Mouse (Mus musculus) lung, adult 2 months (tissue): ENCODE data around the gene Amdhd1. TPM values are rescaled to one million over a fixed set of nuclear protein-coding genes. Genes with fewer than 3 reads are reported as not detected.

ENCODE experiments used
- DNase-seq: peaks from one replicate; pipeline ENCODE4 v3.0.0; 2022
- H3K4me1 ChIP-seq: fragments of 200-500 bp; 2 replicates; pipeline ENCODE4 v1.6.1; 2011; ENCODE audit warnings: low read length; ENCODE audit not compliant: control insufficient read depth, insufficient read depth
- H3K4me3 ChIP-seq: fragments of 200-500 bp; replicated peaks from 2 replicates; pipeline ENCODE3; 2011; ENCODE audit warnings: low read depth, mild to moderate bottlenecking, control low read depth, low read length; ENCODE audit errors: extremely low read depth
- CTCF ChIP-seq: fragments of 200-500 bp; IDR thresholded peaks from 2 replicates; pipeline ENCODE4 v1.5.1; 2011; ENCODE audit warnings: mild to moderate bottlenecking, low read length, control low read depth; ENCODE audit not compliant: insufficient read depth
- POLR2A ChIP-seq: fragments of 200-500 bp; IDR thresholded peaks from 2 replicates; pipeline ENCODE4 v1.6.1; 2011; ENCODE audit warnings: low read depth, mild to moderate bottlenecking, control low read depth, low read length, borderline replicate concordance; ENCODE audit errors: extremely low read depth
- WGBS: fragments of 180-500 bp; shearing (Covaris S2); methylation state at CpG from one replicate; pipeline ENCODE4 v1.1.7; 2018; 5-methylcytosine and 5-hydroxymethylcytosine counted together
- polyA plus RNA-seq: library from polyadenylated mRNA; depleted of rRNA; stranded (reverse); fragments of >200 nt; gene quantifications from 2 replicates; pipeline ENCODE4 v1.2.3, GENCODE M21; 2012

Amdhd1 gene
- polyA plus RNA-seq, 1 experiment, result 0.31 TPM

DNA sequence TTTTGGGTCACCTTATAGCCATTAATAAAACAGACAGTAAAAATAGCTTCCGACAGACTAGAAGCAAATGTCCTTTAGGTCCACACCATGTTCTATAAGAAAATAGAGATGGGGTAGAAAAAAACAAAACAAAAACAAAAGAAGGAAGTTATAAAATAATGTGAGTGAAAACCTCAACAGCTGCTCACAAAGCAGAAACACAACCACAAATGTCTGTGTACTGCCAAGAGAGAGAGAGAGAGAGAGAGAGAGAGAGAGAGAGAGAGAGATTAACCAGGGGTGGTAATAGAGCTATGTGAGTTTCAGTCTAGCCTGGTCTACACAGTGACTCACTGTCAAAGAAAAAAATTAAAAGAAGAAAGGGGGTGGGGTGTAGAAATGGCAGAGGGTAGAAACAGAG lies 1.8 kb upstream of the Amdhd1 start:
- DNase-seq, result no peak
- WGBS, result 90% methylated on average over 1 of the region's 1 CpGs
- TF ChIP-seq POLR2A, result no peak
- no peak for TF ChIP-seq CTCF
- 0 out of 2 replicates have a peak, but pooled peaks cover 2% of the 10 kb centered on the region for H3K4me1 ChIP-seq
- no peak overlapping the region for H3K4me3 ChIP-seq

DNA sequence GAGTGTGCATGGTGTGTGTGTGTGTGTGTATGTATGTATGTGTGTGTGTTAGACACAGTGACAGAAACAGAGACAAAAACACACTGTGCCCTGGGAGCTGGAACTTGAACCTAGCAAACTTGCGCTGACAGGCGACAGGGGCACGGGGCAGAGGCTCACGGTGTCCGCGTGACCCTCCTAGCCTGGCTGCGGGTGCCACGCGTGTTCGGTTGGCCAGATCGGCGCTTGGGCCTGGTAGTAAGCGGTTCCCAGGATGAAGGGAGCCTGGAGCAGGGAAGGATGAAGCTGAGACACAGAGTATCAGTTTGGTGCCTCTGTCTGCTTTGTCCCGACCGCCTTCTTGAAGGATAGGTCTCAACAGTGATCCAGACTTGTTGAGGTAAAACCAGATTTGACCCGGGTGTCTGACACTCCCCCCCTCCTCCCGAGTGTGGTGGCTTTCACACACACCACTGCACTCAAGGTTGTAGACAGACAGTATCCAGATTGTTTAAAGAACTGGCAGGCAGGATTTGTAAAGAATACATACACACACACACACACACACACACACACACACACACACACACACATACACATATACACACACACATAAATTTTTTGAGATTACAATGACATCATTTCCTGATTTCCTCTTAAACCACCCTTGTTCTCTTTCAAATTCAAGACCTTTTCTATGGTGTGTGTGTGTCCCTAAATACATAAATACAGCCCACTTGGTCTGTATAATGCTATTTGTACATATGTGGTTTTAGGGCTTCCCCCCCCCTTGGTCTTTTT lies 788 bp upstream of the Amdhd1 start, which contains the start of gene Ccdc38:
TSS of gene Ccdc38 (plus strand) at position 202 of the 780 bp plus-strand sequence.
- 47% methylated on average over 17 of the region's 17 CpGs for WGBS
- peak; percentile 33 for DNase-seq
- TF ChIP-seq POLR2A (no peak), CTCF (no peak)
- Histone ChIP-seq H3K4me1 (0 out of 2 replicates have a peak, but pooled peaks cover 2% of the 10 kb centered on the region), H3K4me3 (peak within 1 kb of the TSS; percentile 54)

DNA sequence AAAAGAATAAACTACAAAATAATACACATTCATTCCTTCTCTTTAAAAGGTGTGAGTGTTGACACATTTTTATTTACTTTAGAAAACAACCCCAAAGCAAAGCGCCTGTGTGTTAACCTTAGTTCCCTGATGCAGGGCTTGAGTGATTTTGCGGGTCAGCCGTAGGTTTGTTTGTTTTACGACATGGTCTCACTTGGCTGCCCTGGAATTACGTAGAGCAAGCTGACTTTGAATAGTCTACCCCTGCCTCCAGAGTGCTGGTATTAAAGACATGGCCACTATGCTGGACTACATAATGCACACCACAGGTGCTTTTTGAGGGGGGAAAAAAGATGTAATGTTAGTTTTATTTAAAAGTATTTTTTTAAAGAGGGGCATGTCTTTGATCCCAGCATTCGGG lies 1.0 kb downstream of the Amdhd1 start:
- Histone ChIP-seq H3K4me1 (0 out of 2 replicates have a peak, but pooled peaks cover 2% of the 10 kb centered on the region), H3K4me3 (no peak overlapping the region)
- no peak for TF ChIP-seq CTCF
- TF ChIP-seq POLR2A, result no peak
- 77% methylated on average over 6 of the region's 6 CpGs for WGBS
- DNase-seq, result no peak

- no peak for TF ChIP-seq POLR2A
- TF ChIP-seq CTCF, result no peak
- 0 out of 2 replicates have a peak, but pooled peaks cover 2% of the 10 kb centered on the region for H3K4me1 ChIP-seq
- DNase-seq, result no peak
- WGBS, result 74% methylated on average over 2 of the region's 2 CpGs
- H3K4me3 ChIP-seq, result no peak overlapping the region
Measured at GRCm38 (mm10) chr10:93538287-93538686, 1.5 kb downstream of the Amdhd1 start.

- TF ChIP-seq CTCF (no peak), POLR2A (no peak)
- 87% methylated on average over 1 of the region's 1 CpGs for WGBS
- no peak for DNase-seq
- H3K4me1 ChIP-seq, result no peaks in the 10 kb centered on the region
- H3K4me3 ChIP-seq, result no peak overlapping the region
Measured at GRCm38 (mm10) chr10:93525329-93525728, 14.5 kb downstream of the Amdhd1 start.

- TF ChIP-seq CTCF (no peak), POLR2A (no peak)
- Histone ChIP-seq H3K4me3 (no peak overlapping the region), H3K4me1 (no peaks in the 10 kb centered on the region)
- WGBS, result 54% methylated on average over 4 of the region's 4 CpGs
- DNase-seq, result no peak
Measured at GRCm38 (mm10) chr10:93520994-93521393, 18.8 kb downstream of the Amdhd1 start.

DNA sequence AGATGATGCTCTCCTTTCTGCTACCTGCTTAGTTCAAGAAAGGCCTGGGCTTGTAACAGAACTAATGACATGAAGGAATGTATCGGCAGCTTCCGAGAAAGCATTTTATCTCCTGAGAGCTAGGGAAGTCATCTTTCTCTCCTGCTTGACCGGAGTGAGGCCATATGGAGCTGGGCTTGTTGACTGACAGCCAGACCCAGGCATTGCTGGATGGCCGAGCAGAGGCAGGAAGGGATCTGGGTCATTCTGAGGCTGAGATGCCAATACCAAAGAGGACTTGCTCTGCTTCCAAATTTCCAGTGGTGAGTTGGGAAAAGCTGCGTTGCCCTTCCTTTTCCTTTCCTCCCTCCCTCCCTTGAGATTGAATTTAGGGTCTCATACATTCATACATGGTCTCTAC lies 20.1 kb downstream of the Amdhd1 start:
- Histone ChIP-seq H3K4me3 (no peak overlapping the region), H3K4me1 (no peaks in the 10 kb centered on the region)
- 74% methylated on average over 5 of the region's 5 CpGs for WGBS
- DNase-seq, result no peak
- TF ChIP-seq POLR2A, result no peak
- no peak for TF ChIP-seq CTCF

DNA sequence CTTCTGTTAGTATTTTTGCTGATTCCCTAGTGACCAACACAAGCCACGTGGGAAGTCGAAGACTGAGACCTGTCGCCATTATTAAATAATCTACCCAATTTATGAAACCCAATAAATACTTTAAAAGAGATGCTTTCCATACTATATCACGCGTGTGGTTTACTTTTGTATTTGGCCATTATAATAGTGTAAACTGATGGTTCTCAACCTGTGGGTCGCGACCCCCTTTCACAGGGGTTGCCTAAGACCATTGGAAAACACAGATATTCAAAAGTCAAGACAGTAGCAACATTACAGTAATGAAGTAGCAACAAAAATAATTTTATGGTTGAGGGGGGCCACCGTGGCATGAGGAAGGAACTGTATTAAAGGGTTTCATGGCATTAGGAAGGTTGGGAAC lies 20.7 kb downstream of the Amdhd1 start:
- 93% methylated on average over 8 of the region's 8 CpGs for WGBS
- Histone ChIP-seq H3K4me1 (no peaks in the 10 kb centered on the region), H3K4me3 (no peak overlapping the region)
- TF ChIP-seq CTCF (no peak), POLR2A (no peak)
- DNase-seq, result no peak

DNA sequence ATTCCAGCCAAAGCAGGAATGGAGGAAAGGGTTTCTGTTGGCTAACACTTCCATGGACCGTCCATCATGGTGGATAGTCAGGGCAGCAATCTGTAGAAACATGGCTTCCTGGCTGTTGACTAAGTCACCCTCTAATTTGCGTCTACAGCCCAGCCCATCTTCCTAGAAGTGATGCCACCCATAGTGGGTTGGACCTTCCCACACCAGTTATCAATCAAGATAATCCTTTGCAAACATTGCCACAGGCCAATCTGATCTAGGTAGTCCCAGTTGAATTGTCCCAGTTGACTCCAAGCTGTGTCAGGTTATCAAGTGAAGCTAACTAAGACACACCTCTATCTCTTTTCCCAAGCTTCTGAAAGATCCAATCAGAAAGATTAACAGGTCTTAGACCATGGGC lies 21.2 kb downstream of the Amdhd1 start:
- WGBS, result 71% methylated on average over 2 of the region's 2 CpGs
- Histone ChIP-seq H3K4me1 (no peaks in the 10 kb centered on the region), H3K4me3 (no peak overlapping the region)
- no peak for DNase-seq
- no peak for TF ChIP-seq POLR2A
- TF ChIP-seq CTCF, result no peak

DNA sequence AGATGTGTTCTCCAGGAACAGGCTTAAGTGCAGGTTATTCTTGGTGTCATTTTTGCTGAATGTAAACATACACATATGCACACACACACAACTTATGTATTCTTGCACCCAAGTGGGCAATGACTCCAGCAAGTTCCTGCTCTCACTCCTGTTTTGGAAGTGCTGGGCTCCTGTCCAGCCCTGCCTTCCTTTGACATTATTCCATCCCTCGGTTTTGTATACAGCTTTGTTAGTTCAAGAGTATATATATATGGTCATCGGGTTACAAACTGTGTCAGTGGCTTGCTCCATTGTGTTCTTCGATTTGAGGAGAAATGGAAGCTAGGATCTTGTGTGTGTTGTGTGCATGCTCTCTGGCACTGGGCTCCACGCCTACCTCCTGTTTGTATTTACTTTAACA lies 21.6 kb downstream of the Amdhd1 start:
- no peaks in the 10 kb centered on the region for H3K4me1 ChIP-seq
- TF ChIP-seq POLR2A (no peak), CTCF (no peak)
- no peak for DNase-seq
- no peak overlapping the region for H3K4me3 ChIP-seq
- 54% methylated on average over 4 of the region's 4 CpGs for WGBS

DNA sequence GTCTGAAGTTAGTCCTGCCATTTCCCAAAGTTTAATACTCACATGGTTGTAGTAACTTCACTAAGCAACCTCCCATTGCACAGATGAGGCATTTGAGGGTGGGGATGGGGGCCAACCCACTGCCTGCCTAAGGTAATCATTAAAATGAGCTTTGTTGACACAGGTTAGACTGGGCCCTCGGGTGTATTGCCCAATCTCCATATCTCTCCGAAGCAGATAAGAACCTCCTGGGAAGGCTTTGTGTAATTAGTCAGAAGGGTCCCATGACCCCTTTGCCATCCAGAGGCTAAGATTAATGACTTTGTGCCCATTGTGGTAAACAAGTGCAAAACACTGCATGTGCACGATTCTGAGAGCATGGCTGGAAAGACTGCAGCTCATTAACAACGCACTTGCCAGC lies 22.1 kb downstream of the Amdhd1 start:
- WGBS, result 25% methylated on average over 4 of the region's 4 CpGs
- Histone ChIP-seq H3K4me3 (no peak overlapping the region), H3K4me1 (no peaks in the 10 kb centered on the region)
- TF ChIP-seq POLR2A (no peak), CTCF (no peak)
- no peak for DNase-seq
